Mouse (Mus musculus) heart, embryonic 16.5 days (tissue): ENCODE data around the gene Tnp2. TPM values are rescaled to one million over a fixed set of nuclear protein-coding genes. Genes with fewer than 3 reads are reported as not detected.

Experiments
- ATAC-seq: fragments of 200-750 bp; cut with Nextera tagmentation; replicated peaks from 2 replicates; pipeline ENCODE4 v1.8.0; 2017; ENCODE audit warnings: moderate number of reproducible peaks; ENCODE audit not compliant: insufficient read depth, low FRiP score; ENCODE audit errors: extremely low read depth
- H3K27ac ChIP-seq: fragments of 300-500 bp; sonication (generic); 2 replicates; pipeline ENCODE4 v1.5.1; 2014; ENCODE audit warnings: mild to moderate bottlenecking, low read length, control low read depth, moderate library complexity
- H3K27me3 ChIP-seq: fragments of 300-500 bp; sonication (generic); 2 replicates; pipeline ENCODE4 v1.6.1; 2014; ENCODE audit warnings: low read length, mixed read lengths; ENCODE audit not compliant: control insufficient read depth, insufficient read depth
- H3K36me3 ChIP-seq: fragments of 300-500 bp; sonication (generic); 2 replicates; pipeline ENCODE4 v1.6.1; 2014; ENCODE audit not compliant: control insufficient read depth, insufficient read depth
- H3K4me1 ChIP-seq: fragments of 300-500 bp; sonication (generic); 2 replicates; pipeline ENCODE4 v1.6.1; 2014; ENCODE audit warnings: low read length, mixed read lengths; ENCODE audit not compliant: control insufficient read depth, insufficient read depth
- H3K4me2 ChIP-seq: fragments of 300-500 bp; sonication (generic); 2 replicates; pipeline ENCODE4 v1.6.1; 2014; ENCODE audit warnings: low read depth, mild to moderate bottlenecking, control low read depth, low read length
- H3K4me3 ChIP-seq: fragments of 300-500 bp; sonication (generic); 2 replicates; pipeline ENCODE4 v1.5.1; 2014; ENCODE audit warnings: mild to moderate bottlenecking, control low read depth, low read length
- H3K9ac ChIP-seq: fragments of 300-500 bp; sonication (generic); 2 replicates; pipeline ENCODE4 v1.6.1; 2014; ENCODE audit warnings: low read length, control low read depth
- H3K9me3 ChIP-seq: fragments of 300-500 bp; sonication (generic); replicated peaks from 2 replicates; pipeline ENCODE4 v1.6.1; 2016; ENCODE audit warnings: low read length; ENCODE audit not compliant: control insufficient read depth
- WGBS: fragments of 180-500 bp; shearing (Covaris S2); extraction: QIAGEN DNeasy Blood & Tissue Kit; methylation state at CpG from one replicate; pipeline ENCODE4 v1.1.7; 2014; 5-methylcytosine and 5-hydroxymethylcytosine counted together
- polyA plus RNA-seq: library from polyadenylated mRNA; unstranded; fragments of >200 nt; fragmentation: Nextera tagmentation; extraction: Ambion mirVana; gene quantifications from 2 replicates; pipeline ENCODE4 v1.2.1, GENCODE M21; 2015

Gene Tnp2
- polyA plus RNA-seq, 1 experiment from 2014 or later: 0.47 TPM

DNA sequence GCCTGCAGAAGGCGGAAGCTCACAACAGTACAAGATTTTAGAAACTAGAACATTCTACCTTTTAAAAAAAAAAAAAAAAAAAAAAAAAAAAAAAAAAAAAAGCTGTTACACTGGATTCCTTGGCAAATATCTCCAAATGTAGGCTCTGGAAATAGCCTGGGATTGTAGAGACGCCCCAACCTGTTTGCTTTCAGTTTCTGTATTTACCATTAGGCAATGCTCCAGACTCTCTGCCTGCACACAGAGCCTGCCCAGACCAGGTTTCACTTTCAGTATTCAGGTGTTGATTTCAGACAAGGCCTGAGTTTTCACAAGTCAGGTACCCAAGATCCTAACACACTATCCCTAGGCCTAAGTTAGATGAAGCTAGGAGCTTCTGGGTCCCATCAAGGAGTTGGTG lies 47.4 kb downstream of the Tnp2 start:
- H3K27ac ChIP-seq: no peak overlapping the region

DNA sequence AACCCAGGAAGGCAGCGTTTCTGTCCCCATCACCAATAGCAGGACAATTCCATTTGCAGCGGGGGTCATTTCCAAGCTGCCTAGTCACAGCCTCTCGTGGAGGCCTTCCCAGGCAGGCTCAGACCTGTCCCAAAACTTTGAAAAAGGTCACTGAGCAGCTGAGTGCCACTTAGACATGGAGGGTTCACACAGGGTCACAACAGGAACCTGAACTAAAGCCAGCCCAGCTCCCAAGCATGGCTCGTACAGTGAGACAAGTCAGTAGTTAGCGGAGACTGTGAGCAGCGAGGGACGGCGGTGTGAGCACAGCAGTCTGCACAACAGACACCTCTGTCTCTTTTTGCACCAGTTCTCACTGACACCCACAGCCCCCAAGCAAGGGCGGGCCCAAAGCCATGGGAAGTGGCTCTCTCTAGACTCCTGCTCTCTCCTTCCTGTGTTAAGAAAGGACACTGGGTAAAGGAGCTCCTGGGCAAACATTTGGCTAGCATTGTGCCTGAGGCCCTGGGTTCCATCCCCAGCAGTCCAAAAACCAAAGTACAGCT lies 48.5 kb downstream of the Tnp2 start:
- Histone ChIP-seq H3K4me3 (no peak overlapping the region), H3K9me3 (no peaks in the 10 kb centered on the region), H3K27me3 (no peaks in the 10 kb centered on the region), H3K4me2 (no peak overlapping the region), H3K36me3 (no peaks in the 10 kb centered on the region), H3K9ac (no peak overlapping the region), H3K27ac (no peak overlapping the region), H3K4me1 (peaks cover 29% of the 10 kb centered on the region)
- no peak for ATAC-seq
- WGBS: 72% methylated on average over 9 of the region's 9 CpGs

More for the DNA sequence above, 47.4 kb downstream of the Tnp2 start:
- Histone ChIP-seq H3K9ac (no peak overlapping the region), H3K36me3 (no peaks in the 10 kb centered on the region), H3K27me3 (no peaks in the 10 kb centered on the region), H3K4me3 (no peak overlapping the region), H3K9me3 (no peaks in the 10 kb centered on the region), H3K4me2 (no peak overlapping the region), H3K4me1 (peaks cover 25% of the 10 kb centered on the region)
- WGBS: 72% methylated on average over 2 of the region's 2 CpGs
- no peak for ATAC-seq

DNA sequence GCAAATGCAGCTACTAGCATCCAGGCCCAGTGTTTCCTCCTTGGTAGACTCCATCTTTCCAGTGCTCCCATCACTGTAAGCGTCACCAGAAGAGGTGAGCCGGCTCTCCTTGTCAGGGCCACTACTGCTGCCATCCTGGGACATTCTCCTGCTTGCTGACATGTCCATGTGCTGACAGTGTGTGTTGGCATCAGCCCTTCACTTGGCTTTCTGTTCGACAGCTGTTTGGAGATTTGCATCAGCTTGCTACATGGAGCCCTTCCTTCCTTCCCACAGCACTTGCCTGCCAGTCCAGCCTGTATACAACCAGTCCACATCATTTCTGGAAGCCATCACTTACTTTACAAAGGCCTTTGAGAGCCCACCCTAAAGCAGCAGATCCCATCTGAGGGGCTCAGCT lies 49.6 kb downstream of the Tnp2 start:
- no peak overlapping the region for H3K4me3 ChIP-seq
- no peaks in the 10 kb centered on the region for H3K36me3 ChIP-seq
- H3K27me3 ChIP-seq: no peaks in the 10 kb centered on the region
- H3K4me2 ChIP-seq: no peak overlapping the region
- H3K9me3 ChIP-seq: no peaks in the 10 kb centered on the region
- 66% methylated on average over 3 of the region's 3 CpGs for WGBS
- H3K4me1 ChIP-seq: peaks cover 29% of the 10 kb centered on the region
- no peak for ATAC-seq
- no peak overlapping the region for H3K9ac ChIP-seq
- peak overlapping the region; percentile 73 for H3K27ac ChIP-seq

Other genes starting within 250 kb of the Tnp2 start
- 14.0 and 17.5 TPM in 2 replicates for gene Dexi, start 245.6 kb downstream of the Tnp2 start, polyA plus RNA-seq
- 30.8 and 32.6 TPM in 2 replicates for gene Clec16a, start 243.3 kb downstream of the Tnp2 start, polyA plus RNA-seq
- gene Socs1, start 3.1 kb downstream of the Tnp2 start, polyA plus RNA-seq: 5.5 and 11.6 TPM in 2 replicates
- gene Prm3, start 2.3 kb upstream of the Tnp2 start, polyA plus RNA-seq: not detected in 2 replicates
- not detected in 2 replicates for gene Prm2, start 7.5 kb upstream of the Tnp2 start, polyA plus RNA-seq
- gene Prm1, start 17.2 kb upstream of the Tnp2 start, polyA plus RNA-seq: 0.36 and 0.58 TPM in 2 replicates
- gene Gm11172, start 24.3 kb upstream of the Tnp2 start, polyA plus RNA-seq: not detected in 2 replicates
- gene Rmi2, start 46.4 kb upstream of the Tnp2 start, polyA plus RNA-seq: 2.8 and 3.0 TPM in 2 replicates